Mouse (Mus musculus) hindbrain, embryonic 15.5 days (tissue): Measurements from ENCODE around the gene Hmgb2. TPM values are rescaled to one million over a fixed set of nuclear protein-coding genes. Genes with fewer than 3 reads are reported as not detected.
"Not testable (repeated sequence)": the region's sequence is repeated elsewhere in the genome, so short reads cannot be mapped to it uniquely, and the experiment has no call there.

Experiments
- ATAC-seq: fragments of 200-750 bp; cut with Nextera tagmentation; 2 replicates; pipeline ENCODE4 v1.8.0; 2017; ENCODE audit warnings: low read depth, moderate number of reproducible peaks, moderate TSS enrichment; ENCODE audit not compliant: low FRiP score
- H3K27ac ChIP-seq: fragments of 300-500 bp; sonication (generic); replicated peaks from 2 replicates; pipeline ENCODE4 v1.5.1; 2015; ENCODE audit warnings: mild to moderate bottlenecking, inconsistent platforms
- H3K27me3 ChIP-seq: fragments of 300-500 bp; sonication (generic); 2 replicates; pipeline ENCODE4 v1.6.1; 2015; ENCODE audit warnings: control low read depth, inconsistent platforms
- H3K36me3 ChIP-seq: fragments of 300-500 bp; sonication (generic); 2 replicates; pipeline ENCODE4 v1.6.1; 2015; ENCODE audit warnings: control low read depth, inconsistent platforms
- H3K4me1 ChIP-seq: fragments of 300-500 bp; sonication (generic); replicated peaks from 2 replicates; pipeline ENCODE4 v1.6.1; 2015; ENCODE audit warnings: control low read depth, inconsistent platforms
- H3K4me2 ChIP-seq: fragments of 300-500 bp; sonication (generic); 2 replicates; pipeline ENCODE4 v1.6.1; 2015; ENCODE audit warnings: moderate library complexity, mild to moderate bottlenecking, inconsistent platforms
- H3K4me3 ChIP-seq: fragments of 300-500 bp; sonication (generic); 2 replicates; pipeline ENCODE4 v1.5.1; 2015; ENCODE audit warnings: mild to moderate bottlenecking, inconsistent platforms
- H3K9ac ChIP-seq: fragments of 300-500 bp; sonication (generic); 2 replicates; pipeline ENCODE4 v1.6.1; 2015; ENCODE audit warnings: inconsistent platforms
- H3K9me3 ChIP-seq: fragments of 300-500 bp; sonication (generic); 2 replicates; pipeline ENCODE4 v1.6.1; 2016; ENCODE audit warnings: control low read depth, inconsistent platforms
- WGBS: fragments of 180-500 bp; shearing (Covaris S2); methylation state at CpG from one replicate; pipeline ENCODE4 v1.1.7; 2015; 5-methylcytosine and 5-hydroxymethylcytosine counted together
- polyA plus RNA-seq: library from polyadenylated mRNA; unstranded; fragments of >200 nt; fragmentation: Nextera tagmentation; extraction: Ambion mirVana; gene quantifications from 2 replicates; pipeline ENCODE4 v1.2.1, GENCODE M21; 2015

Gene Hmgb2
- polyA plus RNA-seq, 1 experiment from 2014 or later: 80.2 TPM

DNA sequence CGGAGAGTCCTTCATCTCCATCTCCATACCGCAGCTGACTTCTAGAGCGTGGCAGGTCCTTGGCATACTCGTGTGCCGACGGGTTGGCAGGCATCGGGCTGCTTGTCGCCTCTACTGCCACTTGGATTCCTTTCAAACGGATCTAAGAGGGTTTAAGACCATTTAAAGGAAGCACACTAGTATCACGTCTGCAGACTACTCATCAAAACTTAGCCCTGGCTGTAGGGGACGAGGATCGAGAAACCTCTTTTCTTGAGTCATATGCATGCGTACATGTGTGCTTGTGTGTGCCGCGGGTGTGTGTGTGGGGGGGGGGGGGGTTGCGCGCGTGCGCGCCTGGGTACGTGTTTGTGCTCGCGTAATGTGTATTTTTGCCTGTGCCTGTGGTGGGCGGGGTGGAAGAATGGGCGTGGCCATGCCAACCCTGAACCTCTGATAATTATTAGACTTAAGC lies 23.4 kb upstream of the Hmgb2 start:
- Histone ChIP-seq H3K27ac (peak overlapping the region; percentile 94), H3K4me1 (peaks cover 9% of the 10 kb centered on the region), H3K4me2 (peak overlapping the region; percentile 68), H3K36me3 (no peaks in the 10 kb centered on the region), H3K4me3 (peak overlapping the region; percentile 85), H3K9me3 (no peaks in the 10 kb centered on the region), H3K9ac (peak overlapping the region; percentile 46), H3K27me3 (no peaks in the 10 kb centered on the region)
- under 1% methylated on average over 25 of the region's 25 CpGs for WGBS
- peak; percentile 59 for ATAC-seq

- no peak overlapping the region for H3K9ac ChIP-seq
- H3K27me3 ChIP-seq: no peaks in the 10 kb centered on the region
- ATAC-seq: no peak
- no peak overlapping the region for H3K4me2 ChIP-seq
- WGBS: 94% methylated on average over 1 of the region's 1 CpGs
- no peaks in the 10 kb centered on the region for H3K36me3 ChIP-seq
- H3K4me1 ChIP-seq: peaks cover 9% of the 10 kb centered on the region
- no peak overlapping the region for H3K27ac ChIP-seq
- H3K4me3 ChIP-seq: no peak overlapping the region
- H3K9me3 ChIP-seq: no peaks in the 10 kb centered on the region
These were observed 22.3 kb upstream of the Hmgb2 start for GRCm38 (mm10) chr8:57489366-57489765.

DNA sequence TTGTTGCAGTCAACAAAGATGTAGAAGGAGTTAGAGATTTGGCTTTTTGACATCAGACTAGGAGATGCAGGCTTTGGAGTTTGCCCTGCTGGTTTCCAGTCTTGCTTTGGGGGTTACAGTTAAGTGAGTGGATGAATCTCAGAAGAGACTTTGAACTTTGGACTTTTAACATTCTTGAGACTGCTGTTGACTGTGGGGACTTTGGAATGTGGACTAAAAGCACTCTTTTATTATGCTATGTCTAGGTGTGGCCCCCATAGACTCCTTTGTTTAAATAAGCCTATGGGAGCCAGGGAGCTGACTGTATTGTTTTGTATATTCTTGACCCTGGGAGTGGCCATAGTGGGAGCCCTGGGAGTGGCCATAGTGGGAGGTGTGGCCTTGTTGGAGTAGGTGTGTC lies 21.8 kb upstream of the Hmgb2 start:
- Histone ChIP-seq H3K9ac (no peak overlapping the region), H3K4me3 (no peak overlapping the region), H3K4me1 (peaks cover 9% of the 10 kb centered on the region), H3K9me3 (no peaks in the 10 kb centered on the region), H3K36me3 (no peaks in the 10 kb centered on the region), H3K27me3 (no peaks in the 10 kb centered on the region), H3K4me2 (no peak overlapping the region), H3K27ac (no peak overlapping the region)
- no peak for ATAC-seq

DNA sequence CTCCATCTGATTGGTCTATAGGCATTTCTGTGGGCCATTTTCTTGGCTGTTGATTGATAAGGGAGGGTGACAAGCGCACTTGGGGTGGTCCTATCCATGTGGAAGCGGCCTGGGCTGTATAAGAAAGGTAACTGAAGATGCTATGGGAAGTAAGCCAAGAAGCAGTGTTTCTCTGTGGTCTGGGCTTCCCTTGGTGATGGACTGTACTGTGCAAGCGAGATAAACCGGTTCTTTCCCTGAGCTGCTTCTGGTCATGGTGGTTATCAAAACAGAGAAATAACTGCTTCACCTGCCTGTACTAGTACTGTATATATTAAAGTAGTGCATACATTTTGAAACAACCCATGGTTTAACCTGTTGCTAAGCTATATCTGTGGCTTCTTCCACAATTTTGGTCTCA lies 19.8 kb upstream of the Hmgb2 start:
- Histone ChIP-seq H3K9me3 (no peaks in the 10 kb centered on the region), H3K4me3 (no peak overlapping the region), H3K4me2 (no peak overlapping the region), H3K9ac (no peak overlapping the region), H3K27me3 (no peaks in the 10 kb centered on the region), H3K36me3 (no peaks in the 10 kb centered on the region), H3K4me1 (no peaks in the 10 kb centered on the region), H3K27ac (no peak overlapping the region)
- 95% methylated on average over 4 of the region's 4 CpGs for WGBS
- no peak for ATAC-seq

DNA sequence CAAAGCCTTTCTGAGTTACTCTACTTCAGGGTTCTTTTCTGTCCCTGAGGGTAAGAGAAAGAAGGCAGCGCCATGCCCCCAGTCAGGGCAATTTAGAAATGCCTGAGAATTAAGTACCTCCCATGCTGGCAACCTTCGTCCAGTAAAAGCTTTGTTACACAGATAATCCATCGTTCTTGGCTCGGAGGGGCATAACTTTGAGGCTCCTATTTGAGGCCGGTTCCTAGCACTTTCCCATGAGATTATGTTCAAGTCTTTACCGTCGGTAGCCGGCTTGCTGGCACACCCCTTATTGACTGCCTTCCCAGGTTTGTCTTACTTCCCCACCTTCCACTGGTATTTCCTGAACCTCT lies 13.2 kb upstream of the Hmgb2 start:
- no peak overlapping the region for H3K9ac ChIP-seq
- no peak for ATAC-seq
- WGBS: 31% methylated on average over 8 of the region's 8 CpGs
- no peaks in the 10 kb centered on the region for H3K9me3 ChIP-seq
- no peaks in the 10 kb centered on the region for H3K27me3 ChIP-seq
- no peak overlapping the region for H3K27ac ChIP-seq
- peak overlapping the region; percentile 50 for H3K4me2 ChIP-seq
- H3K4me1 ChIP-seq: peaks cover 6% of the 10 kb centered on the region; the same call in 1 of the 2 replicates
- H3K36me3 ChIP-seq: no peaks in the 10 kb centered on the region
- 0 out of 2 replicates have a peak overlapping the region, but pooled peaks have one; percentile 7 for H3K4me3 ChIP-seq

DNA sequence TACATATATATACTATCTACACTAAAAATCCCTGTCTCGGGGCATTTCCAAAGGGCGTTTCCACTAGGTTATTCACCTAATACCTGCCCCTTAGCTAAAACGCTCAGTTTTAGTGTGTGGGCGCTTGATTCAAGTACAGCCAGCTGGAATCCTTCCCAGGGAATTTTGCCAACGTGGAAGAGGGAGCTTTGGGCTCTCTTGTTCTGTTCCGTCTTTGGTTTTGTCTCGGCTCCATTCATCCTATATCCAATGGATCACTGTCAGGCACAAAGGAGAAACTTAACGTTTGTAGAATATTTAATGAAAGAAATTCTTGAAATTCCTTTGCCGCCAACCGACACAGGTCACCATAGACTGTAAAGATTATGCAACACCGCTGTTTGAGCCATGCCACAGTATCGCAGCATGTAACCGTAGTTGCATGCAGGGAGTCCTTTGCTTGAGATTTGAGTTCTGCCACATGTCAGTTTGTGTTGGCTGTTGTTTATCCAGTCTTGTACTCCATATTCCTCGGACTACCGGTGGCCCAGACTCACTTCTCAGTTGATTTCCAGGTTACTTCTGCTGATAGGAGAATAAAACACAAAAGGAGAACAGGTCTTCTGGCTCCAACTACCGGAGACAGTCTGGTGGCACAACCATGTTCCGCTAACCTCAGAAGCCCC lies 12.7 kb upstream of the Hmgb2 start:
- Histone ChIP-seq H3K4me3 (peak overlapping the region; percentile 7; the same call in 1 of the 2 replicates), H3K9me3 (no peaks in the 10 kb centered on the region), H3K4me1 (peaks cover 6% of the 10 kb centered on the region; the same call in 1 of the 2 replicates), H3K36me3 (no peaks in the 10 kb centered on the region), H3K27ac (no peak overlapping the region), H3K27me3 (no peaks in the 10 kb centered on the region), H3K4me2 (peak overlapping the region; percentile 50), H3K9ac (no peak overlapping the region)
- ATAC-seq: peak; percentile 68
- WGBS: 27% methylated on average over 17 of the region's 17 CpGs

GRCm38 (mm10) chr8:57503641-57504040 lies 8.1 kb upstream of the Hmgb2 start:
- H3K9me3 ChIP-seq: no peaks in the 10 kb centered on the region
- H3K27me3 ChIP-seq: no peaks in the 10 kb centered on the region
- ATAC-seq: no peak
- H3K4me1 ChIP-seq: peaks cover 2% of the 10 kb centered on the region; the same call in 1 of the 2 replicates
- H3K4me3 ChIP-seq: no peak overlapping the region
- no peak overlapping the region for H3K9ac ChIP-seq
- 53% methylated on average over 5 of the region's 5 CpGs for WGBS
- H3K36me3 ChIP-seq: no peaks in the 10 kb centered on the region
- no peak overlapping the region for H3K4me2 ChIP-seq
- H3K27ac ChIP-seq: no peak overlapping the region

DNA sequence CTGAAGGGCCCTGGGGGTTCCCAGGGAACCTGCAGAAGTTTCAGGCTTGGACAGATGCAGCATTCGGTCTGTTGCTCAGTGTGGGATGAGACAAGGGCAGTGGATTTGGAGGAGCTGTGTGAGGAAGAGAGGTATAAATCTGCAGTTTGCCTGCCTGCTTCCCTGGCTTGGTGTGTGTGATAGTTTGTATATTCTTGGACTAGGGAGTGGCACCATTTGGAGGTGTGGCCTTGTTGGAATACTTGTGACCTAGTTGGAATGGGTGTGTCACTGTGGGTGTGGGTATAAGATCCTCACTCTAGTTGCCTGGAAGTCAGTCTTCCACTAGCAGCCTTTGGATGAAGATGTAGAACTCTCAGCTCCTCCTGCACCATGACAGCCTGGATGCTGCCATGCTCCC lies 6.2 kb upstream of the Hmgb2 start:
- H3K27ac ChIP-seq, H3K36me3 ChIP-seq, H3K4me3 ChIP-seq, H3K27me3 ChIP-seq, H3K4me1 ChIP-seq, H3K4me2 ChIP-seq, H3K9ac ChIP-seq, H3K9me3 ChIP-seq, ATAC-seq: not testable (repeated sequence)
- WGBS: 92% methylated on average over 1 of the region's 1 CpGs

DNA sequence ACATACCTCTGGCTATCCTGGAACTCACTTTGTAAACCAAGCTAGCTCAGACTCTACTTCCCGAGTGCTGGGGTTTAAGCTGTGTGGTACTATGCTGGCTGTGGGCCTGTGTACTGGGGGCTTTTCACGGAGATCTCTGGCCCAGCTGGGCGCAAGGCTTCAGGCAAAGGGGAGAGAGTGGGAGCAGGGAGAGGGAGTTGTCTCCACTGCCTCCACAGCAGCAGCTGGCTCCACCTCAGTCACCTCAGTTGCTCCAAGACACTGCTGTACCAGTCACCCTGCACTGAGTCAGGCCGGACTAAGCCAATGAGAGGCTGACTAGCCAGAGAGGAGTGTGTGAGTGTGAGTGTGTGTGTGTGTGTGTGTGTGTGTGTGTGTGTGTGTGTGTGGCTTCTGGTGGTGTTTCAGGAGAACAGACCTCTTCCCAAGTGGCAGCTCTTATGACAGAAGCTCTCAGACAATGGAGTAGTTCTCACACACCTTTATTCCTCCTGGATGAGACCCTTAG lies 4.1 kb upstream of the Hmgb2 start:
- Histone ChIP-seq H3K4me1 (peaks cover 4% of the 10 kb centered on the region; the same call in 1 of the 2 replicates), H3K9ac (no peak overlapping the region), H3K27ac (no peak overlapping the region), H3K27me3 (no peaks in the 10 kb centered on the region), H3K4me2 (no peak overlapping the region), H3K36me3 (no peaks in the 10 kb centered on the region), H3K9me3 (no peaks in the 10 kb centered on the region), H3K4me3 (no peak overlapping the region)
- WGBS: 95% methylated on average over 4 of the region's 4 CpGs
- no peak for ATAC-seq

GRCm38 (mm10) chr8:57508657-57509056 lies 3.0 kb upstream of the Hmgb2 start:
- H3K9me3 ChIP-seq: no peaks in the 10 kb centered on the region

DNA sequence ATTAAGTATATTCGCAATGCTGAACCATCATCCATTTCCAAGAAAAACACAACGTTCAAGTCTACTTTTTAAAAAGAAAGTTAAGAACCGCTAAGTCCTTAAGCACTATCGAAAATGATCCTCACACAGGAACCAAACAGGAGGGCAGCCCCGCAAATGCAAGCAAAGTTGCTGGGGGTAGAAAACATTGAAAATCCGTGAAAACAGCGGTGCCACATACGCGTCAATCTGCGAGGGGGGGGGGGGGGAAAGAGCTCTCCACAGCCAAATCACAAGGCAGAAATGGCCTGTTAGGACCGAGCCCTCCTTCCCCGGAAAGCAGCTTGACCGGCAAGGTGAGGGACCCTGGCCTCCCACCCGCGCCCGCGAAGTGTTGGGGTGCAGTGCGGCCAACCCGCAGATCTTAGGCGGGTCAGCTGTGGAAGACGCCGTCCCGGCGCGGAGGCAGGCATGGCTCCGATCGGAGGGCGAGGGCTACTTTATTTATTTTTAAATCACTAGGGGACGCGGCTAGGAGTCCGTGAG lies 854 bp upstream of the Hmgb2 start:
- Histone ChIP-seq H3K4me1 (peaks cover 4% of the 10 kb centered on the region; the same call in 1 of the 2 replicates), H3K4me2 (peak overlapping the region; percentile 70), H3K36me3 (no peaks in the 10 kb centered on the region), H3K9me3 (no peaks in the 10 kb centered on the region), H3K4me3 (peak overlapping the region; percentile 97), H3K27ac (peak overlapping the region; percentile 40; the same call in 1 of the 2 replicates), H3K27me3 (no peaks in the 10 kb centered on the region), H3K9ac (peak overlapping the region; percentile 25)
- WGBS: under 1% methylated on average over 31 of the region's 31 CpGs
- ATAC-seq: no peak

More at GRCm38 (mm10) chr8:57508657-57509056, 3.0 kb upstream of the Hmgb2 start:
- Histone ChIP-seq H3K4me3 (no peak overlapping the region), H3K4me1 (peaks cover 4% of the 10 kb centered on the region; the same call in 1 of the 2 replicates), H3K4me2 (no peak overlapping the region), H3K27me3 (no peaks in the 10 kb centered on the region), H3K27ac (no peak overlapping the region), H3K36me3 (no peaks in the 10 kb centered on the region), H3K9ac (no peak overlapping the region)
- no peak for ATAC-seq
- 94% methylated on average over 4 of the region's 4 CpGs for WGBS

- H3K4me2 ChIP-seq: peak overlapping the region; percentile 70
- H3K4me1 ChIP-seq: peaks cover 4% of the 10 kb centered on the region; the same call in 1 of the 2 replicates
- peak overlapping the region; percentile 97 for H3K4me3 ChIP-seq
- no peaks in the 10 kb centered on the region for H3K27me3 ChIP-seq
- peak; percentile 24 for ATAC-seq
- H3K27ac ChIP-seq: peak overlapping the region; percentile 99
- peak overlapping the region; percentile 92 for H3K9ac ChIP-seq
- no peaks in the 10 kb centered on the region for H3K36me3 ChIP-seq
- H3K9me3 ChIP-seq: no peaks in the 10 kb centered on the region
- under 1% methylated on average over 78 of the region's 96 CpGs for WGBS
These were observed 692 bp downstream of the Hmgb2 start for GRCm38 (mm10) chr8:57512141-57513056.
